Mouse (Mus musculus) lung, postnatal 25 days (tissue): Measurements from ENCODE around the gene Atxn1.

Experiments
- DNase-seq: peaks from one replicate; pipeline ENCODE4 v3.0.0; 2022; ENCODE audit warnings: low spot score

Atxn1 gene

DNA sequence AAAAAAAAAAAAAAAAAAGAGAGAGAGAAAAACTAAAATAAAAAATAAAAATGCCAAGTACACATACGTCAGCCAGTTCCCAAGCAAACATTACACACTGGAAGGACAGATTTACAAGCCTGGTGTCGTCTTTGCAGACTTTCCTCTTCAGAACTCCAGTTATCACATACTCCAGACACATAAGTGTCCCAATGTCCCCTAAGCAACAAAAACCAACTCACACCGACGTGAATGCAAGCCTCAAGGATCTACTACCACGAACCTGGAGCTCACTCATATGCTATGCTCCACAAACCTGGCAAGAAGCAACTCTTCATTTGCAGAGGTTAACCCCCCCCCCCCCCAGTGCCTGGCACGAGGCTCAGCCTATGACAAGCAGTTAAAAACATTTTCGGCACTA, 136.8 kb downstream of the Atxn1 start:
- DNase-seq = no peak

DNA sequence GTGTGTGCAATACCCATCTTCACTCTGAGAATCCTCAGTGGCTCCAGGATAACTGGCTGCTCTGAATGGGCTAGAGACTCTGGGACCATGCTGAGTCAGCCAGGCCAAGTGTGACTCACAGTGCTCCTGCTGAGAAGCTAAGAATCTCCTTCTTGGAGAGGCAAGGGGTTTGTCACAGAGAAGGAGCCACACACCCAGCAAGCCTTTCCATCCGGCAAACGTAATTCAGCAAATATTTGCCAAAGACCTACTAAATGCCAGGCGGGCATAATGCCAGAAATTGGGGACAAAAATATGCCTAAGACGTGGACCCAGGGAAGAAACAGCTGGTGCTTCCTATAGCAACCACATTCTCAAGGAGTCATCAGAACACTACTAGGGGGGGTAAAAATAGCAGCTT, 137.2 kb downstream of the Atxn1 start:
- DNase-seq = peak; percentile 21

DNA sequence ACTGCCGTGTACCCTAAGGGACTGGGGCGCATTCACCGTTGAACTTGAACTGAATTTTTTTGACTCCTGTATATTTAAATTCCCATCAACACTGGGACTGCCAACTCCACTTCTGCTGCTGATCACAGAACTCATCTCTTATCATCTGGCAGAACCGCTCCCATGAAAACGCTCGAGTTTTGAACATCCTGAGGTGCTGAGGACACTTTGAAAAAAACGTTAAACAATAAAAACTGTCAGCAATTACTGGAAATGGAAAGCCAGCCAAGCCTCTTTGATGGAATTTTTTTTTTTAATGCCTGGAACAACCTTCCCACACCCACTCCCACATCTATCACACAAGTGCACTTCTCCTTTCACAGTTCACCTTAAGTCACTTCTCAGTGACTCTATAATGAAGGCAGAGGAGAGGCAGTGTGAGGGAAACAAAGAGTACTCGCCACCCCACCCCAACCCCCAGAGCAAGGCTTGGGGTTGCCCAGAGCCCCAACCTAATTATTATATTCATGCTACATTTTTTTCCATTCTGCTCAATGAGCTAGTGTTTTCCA, 137.7 kb downstream of the Atxn1 start:
- DNase-seq = no peak

DNA sequence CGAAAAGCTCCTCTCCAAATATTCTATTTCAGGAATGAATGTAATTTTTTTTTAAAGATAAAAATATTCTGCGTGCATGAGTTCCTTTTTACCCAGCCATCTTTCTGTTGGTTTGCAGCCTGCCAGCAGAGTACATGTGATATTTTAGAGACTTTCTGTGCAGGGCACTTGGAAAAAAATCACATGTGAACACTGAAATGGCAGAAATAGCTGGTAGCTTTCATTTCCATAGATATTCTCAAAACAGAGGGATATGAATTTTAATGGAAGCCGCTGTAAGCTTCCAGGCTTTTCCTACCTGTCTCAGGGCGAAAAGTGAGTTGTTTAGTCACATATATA, 142.3 kb downstream of the Atxn1 start:
- no peak for DNase-seq

DNA sequence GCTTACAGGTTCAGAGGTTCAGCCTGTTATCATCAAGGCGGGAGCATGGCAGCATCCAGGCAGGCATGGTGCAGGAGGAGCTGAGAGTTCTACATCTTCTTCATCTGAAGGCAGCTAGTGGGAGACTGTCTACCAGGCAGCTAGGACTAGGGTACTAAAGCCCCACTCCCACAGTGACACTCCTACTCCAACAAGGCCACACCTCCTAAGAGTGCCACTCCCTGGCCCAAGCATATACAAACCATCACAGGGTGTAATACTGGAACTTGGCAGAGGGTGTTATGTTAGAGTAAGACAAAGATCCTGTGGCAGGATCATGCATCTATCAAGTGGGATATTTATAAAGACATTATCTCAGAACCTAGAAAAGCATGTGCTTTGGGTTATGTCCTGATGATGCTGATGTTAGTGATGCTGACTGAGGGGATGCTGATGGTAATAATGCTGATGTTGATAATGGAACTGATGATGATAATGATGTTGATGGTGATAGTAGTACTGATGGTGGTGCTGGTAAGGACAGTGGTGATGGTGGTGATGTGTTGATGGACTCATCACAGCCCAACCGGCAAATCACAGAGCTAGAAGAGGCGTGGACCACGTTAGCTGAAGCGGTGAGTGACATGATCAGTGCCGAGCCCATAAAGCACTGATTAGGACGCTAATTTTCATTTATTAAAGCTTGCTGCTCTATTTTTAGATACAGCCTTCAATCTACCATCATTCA, 142.9 kb downstream of the Atxn1 start:
- DNase-seq = no peak

DNA sequence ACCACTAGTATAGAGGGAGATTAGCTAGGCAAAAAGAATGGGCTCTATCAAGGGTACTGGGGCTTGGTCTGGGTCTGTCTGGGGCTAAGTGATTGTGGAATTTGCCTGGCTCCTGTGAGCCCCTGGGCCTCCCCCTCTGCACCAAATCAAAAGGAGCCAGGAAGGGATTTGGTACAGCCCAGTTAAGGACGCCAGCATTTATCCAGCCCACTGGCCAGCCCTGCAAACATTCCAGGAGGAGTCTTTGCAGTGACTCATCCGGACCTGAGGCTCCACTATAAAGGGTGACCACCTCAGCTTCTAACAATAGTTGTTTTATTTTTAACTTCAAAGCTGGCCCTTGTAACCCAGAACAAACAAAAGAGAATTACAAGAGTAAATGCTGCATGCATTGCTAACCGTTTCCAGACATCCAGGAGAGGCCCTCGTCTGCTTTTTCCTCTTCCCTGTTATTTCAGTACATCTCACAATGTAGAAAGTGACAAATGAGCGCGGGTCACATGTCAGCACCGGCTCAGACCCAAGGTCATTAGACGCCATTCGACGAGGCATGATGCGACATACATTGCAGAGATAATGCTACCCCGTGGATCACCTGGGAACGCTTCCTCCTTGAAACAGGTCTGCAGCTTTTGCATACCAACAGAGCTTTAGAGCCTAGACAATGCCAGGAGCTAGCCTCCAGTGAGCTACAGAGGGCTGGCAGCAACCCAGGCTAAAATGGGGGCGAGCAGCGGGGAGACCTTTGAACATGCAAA, 144.2 kb downstream of the Atxn1 start:
- DNase-seq = no peak

DNA sequence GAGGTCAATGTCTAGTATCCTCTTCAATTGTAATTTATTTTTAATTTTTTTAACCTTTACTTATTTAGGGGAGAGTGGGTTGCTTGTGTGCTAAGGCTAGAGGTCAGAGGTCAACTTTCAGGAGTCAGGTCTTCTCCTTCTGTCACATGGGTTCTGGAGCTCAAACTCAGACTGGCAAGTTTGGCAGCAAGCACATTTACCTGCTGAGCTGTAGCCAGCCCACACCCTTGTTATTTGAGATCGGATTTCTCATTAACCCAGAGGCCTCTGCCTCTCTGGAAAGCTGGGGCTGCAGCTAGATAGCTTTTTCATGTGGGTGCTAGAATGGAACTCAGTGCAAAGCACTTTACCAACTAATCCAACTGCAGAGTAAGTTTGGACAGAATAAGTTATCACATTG, 148.1 kb downstream of the Atxn1 start:
- DNase-seq = no peak

DNA sequence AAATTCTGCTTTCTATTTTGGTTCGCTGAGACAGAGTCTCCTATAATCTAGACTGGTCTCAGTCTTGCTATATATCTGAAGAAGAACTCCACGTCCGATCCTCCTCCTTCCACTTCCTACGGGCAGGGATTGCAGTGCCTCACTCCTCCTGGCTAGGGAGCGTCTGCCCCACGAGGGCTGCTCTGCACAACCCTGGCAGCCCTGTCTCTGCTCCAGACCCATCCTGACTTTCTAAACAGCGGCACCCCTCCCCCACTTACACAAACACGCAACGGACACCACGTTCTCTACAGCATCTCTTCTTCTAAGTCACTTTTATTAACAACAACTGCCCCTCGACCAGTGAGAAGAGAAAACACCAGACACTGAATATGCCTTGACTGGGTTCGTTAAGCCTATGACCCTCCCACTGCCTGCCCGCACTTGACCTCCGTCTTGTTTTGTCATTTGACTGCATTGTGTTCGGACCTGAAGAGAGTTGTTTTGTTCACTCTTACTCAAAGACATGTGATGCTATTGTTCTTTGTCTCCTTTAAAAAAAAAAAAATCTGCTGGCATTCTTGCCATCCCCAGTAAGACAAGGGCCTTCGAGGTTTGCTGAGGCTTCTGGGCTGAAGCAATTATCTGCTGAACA, 154.9 kb downstream of the Atxn1 start:
- no peak for DNase-seq

DNA sequence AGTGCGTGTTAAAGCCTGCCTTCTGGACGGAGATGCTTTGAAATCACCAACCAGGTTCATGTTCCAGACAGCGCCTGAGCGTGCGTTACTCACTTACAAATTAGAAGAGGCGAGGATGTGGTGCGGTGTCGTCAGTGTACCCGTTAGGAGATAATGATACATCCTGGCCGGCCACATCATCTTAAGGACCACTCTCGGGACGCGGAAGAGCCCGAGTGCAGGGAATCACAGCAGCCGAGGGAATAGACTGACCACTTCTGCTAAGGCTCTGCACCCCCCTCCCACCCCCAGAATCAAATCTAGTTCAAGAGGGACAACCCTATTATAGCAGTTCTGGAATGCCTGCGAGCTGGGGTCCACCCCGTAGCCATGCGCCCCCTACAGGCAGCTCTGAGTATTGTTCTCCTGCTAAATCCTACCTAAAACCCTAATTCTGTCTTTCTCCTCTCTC, 157.2 kb downstream of the Atxn1 start:
- DNase-seq = no peak

DNA sequence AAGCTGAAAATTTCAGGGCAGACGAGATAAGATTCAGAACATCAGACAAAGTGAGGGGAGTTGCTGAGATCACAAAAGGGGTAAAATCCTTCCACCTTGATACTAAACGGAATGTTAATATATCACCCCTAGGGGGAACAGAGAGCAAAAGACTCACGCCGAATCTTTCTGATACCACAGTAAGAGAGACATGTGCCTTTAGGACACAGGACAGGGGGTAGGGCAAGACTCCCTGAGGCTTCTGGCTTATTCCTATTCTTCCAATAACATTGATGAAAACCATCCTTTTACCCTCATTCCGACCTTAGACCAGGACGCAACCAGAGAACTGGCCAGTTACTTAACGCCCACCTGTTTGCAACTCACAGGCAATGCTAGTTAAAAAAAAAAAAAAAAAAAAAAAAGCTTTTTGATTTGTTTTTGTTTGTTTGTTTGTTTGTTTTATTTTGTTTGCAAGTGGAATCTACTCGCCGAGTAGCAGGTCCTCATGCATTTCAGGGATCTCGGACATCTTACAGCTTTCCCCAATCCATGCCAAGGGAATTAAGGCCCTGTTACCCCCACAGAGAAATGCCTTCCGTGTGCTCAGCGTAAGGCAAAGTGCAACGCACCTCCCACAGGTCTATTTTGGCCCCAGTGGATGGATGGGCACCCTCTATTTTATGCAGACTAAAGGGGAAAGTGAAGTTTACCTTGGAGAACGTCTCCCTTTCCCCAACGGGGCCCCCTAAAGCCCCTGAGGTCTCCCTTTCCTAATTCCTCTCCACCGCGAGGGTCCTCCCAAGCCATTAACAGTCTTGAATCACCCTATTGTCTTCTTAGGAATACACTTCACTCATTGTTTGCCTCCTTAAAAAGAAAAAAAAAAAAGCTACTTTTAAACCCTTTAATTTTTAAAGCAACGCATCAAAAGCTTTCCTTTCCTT, 157.9 kb downstream of the Atxn1 start:
- DNase-seq = no peak

DNA sequence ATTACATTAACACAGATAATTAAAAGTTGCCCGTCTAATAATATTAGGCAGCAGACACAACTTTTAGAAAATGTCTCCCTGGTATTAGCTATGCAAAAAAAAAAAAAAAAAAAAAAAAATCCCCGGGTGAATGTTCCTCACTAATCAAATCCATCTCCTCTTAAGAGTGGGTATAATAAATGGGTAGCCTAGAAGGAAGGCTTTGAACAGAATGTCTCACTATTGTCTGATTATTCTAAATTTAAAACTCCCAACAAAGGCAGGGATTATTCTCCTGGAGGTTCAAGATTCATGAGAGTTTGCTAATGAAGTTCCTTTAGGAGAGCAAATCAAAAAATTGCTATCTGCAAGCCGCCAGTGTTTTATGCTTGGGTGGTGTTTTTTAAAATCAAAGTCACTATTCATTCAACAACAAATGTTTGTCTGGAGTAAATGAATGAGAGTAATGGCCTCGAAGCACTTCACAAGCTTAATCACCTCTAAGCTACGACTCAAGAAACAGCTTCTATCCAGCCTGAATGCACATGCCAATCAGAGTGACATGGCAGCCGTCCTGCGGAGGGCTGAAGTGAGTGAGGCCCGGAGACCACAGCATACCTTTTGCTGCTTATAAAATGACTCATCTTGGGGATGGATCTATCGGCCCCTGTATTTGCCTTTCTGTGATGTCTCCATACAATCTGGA, 158.8 kb downstream of the Atxn1 start:
- no peak for DNase-seq

DNA sequence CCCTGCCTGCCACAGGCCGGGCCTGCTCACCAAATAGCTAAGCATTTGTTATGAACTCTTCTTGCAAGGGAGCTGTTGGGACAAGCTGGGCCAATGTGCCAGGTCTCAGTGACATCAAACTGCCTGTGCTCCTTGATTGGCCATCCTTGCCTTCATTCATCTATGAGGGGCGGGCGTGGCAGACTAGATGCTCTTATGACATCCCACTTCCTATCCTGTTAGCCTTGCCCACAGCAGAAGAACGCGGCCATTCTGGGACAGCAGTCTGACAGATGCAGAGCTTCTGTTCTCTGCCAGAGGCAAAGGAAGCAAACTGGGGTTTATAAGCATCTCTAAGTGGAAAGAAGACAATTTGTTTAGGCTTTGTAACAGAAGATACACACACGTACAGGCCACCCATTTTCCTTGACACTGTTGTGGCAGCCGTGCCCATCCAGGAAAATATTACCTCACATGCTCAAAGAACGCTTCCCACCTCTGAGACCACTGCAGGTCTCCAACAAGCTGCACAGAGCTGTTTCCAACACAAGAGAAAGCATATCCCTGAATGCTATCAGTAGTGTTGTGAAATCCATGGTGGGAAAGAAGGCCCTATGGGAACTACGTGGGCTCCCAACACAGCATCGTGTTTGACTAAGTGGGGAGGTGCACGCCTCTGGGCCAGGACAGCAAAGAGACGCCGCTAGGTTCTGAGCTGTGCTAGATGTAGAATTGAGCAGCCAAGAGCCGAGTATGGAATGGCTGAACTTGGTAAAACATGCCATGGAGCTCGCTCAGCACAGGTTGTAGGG, 162.0 kb downstream of the Atxn1 start:
- peak; percentile 21 for DNase-seq

DNA sequence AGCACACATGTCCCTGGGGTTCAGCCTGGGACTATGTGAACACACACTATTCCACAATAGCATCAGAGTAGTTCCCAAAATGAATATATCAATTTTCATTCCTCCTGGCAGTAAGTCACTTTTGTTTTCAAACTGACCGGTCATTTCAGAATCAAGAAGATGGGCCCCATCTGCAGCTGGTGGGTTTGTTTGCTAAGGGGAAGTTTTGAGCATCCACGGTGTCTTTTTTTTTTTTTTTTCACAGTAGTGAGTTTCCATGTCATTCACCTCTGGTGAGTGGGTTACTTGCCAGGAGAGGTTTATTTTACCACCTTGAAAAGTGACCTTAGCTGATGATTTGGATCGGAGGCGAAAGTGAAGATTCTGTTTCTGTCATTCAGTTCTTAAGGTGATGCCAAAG, 166.6 kb downstream of the Atxn1 start:
- no peak for DNase-seq

DNA sequence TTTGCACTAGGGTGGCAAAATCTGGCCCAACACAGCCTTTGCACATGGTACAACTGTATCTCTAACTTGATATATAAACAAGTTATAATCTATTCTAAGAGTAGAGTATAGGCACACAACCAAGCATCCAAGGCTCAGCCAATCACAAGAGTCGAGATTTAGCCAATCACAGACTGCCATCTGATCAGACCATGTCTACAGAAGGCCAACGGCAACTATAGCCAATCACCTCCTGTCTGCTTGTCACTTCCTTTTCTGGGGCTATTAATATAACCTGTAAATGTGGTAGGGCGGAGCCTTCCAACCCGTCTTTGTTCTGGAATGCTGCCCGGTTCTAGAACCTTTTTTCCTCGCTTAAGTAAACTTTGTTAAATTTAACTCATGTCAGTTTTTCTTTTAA, 167.1 kb downstream of the Atxn1 start:
- DNase-seq = no peak

DNA sequence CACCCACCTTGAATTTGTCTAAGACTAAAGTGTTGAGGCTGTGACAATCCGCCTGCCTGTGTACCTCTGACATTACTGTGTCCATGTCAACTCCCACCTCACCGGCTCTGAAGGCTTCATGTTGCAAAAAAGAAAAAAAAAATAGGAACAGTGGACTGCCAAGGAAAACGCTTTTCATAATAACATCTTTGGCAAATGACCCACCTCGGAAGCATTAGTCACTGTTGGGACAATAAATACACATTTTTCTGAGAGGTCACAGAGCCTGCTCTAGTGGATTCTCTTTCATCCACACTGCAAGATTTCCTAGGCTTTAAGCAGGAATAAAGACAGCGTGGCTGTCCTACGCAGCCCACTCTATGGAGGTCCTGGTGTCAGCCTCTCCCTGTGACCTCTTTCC, 168.5 kb downstream of the Atxn1 start:
- no peak for DNase-seq

DNA sequence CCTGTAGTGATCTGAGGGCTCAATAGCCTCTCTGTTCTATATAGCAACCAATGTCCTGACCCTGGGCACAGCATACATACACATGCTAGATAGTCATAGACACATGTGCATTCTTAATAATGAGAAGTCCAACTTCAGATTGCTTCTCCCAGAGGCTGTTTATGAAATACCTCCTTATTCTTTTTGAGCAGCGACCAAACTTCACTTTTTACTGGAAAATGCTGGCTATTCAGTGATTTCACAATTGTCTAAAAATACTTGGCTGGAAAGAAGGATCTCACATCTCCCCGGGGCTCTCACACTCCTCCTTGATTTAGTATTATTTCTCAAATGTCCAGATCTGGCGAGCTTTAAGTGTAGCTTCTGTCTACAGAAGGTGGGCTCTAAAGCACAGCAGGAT, 171.0 kb downstream of the Atxn1 start:
- DNase-seq = no peak

DNA sequence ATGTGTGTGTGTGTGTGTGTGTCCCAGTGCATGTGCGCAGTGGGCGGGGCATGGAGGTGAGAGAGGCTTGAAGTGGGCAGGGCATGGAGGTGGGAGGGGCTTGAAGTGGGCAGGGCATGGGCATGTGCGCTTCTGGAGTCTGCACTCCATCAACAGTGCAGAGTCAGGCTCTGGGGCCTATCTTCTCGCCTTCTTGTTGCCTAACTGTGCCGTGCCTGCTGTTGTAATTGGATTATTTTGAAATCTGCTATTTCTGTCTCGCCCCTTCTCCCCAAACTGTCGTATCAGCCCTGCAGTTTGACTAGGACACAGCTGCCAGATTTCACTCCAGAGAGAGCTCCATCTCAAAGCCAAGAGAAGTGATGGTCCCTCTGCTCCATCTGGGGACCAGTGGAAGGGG, 178.4 kb downstream of the Atxn1 start:
- DNase-seq = peak; percentile 24

DNA sequence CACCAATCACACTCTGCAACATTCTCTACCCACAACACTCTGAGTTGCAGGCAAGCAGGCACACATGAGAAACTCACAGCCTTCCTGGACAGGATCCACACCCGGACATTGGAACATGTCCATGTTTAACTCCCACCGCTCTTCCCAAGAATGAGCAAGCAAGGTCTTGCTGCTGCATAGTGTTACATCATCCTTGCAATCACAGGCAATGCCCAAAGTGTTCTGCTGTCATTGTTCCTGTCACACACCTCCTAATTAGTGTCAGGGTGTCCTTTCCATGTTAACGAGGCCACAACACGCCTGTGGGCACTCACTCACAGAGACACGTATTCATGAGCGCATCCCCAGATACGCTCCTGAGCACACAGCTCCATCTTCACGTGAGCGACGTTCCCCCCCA, 181.1 kb downstream of the Atxn1 start:
- no peak for DNase-seq

DNA sequence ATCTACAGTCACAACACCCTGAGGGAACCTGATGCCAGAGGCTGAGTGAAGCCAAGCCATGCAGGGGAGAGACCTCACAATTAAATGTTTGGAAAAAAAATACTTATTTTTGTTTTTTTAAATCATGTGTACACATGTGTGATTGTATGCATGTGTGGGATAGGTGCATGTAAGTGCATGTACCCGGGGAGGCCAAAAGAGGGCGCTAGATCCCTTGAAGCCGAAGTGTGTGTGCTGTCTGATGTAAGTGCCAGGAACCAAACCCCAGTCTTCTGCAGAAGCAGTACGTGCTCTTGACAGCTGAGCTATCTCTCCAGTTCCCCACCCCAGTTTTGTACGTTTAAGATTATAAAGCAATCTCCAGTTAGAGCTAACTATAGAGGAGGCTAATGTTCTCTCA, 186.1 kb downstream of the Atxn1 start:
- DNase-seq = no peak

DNA sequence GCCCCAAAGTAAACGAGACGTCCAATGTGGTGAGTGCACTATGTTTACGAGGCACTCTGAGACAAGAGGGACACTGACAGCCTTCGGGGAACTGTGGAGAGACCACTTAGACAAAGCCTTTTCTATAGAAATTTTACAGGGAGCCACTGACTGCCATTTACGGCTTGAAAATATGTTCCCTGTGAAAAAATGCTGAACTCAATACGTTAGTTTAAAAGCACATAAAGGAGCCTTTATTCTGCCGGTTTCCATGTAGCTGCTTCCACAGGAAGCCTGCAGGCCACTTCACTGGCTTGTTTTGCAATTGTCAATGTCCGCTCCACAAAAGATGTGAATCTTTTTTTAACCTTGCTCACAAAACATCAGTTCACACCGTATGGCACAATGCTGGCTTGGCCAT, 186.6 kb downstream of the Atxn1 start:
- DNase-seq = no peak

DNA sequence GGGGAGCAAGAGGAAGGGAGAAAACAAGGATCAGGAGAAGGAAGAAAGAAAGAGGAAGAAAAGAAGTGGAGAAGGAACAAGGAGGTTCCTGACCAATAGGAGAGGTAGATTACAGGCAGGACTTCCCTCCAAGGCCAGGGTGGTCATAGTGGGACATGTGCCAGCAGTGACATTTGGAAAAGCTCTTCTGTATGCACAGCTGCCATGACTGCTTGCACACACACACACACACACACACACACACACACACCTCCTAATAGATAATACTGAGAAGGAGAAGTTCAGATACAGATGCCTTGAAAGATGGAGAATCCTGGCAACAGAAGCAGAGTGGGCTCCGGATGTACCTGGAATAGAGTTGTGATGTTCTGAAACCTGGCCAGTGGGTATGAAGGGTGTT, 189.3 kb downstream of the Atxn1 start:
- DNase-seq = no peak
